Mouse (Mus musculus) midbrain, embryonic 15.5 days (tissue): Measurements from ENCODE around the gene Grm7. TPM values are rescaled to one million over a fixed set of nuclear protein-coding genes. Genes with fewer than 3 reads are reported as not detected.

Experiments
- ATAC-seq: fragments of 200-750 bp; cut with Nextera tagmentation; replicated peaks from 2 replicates; pipeline ENCODE4 v1.8.0; 2017; ENCODE audit warnings: moderate TSS enrichment
- H3K27ac ChIP-seq: fragments of 300-500 bp; sonication (generic); 2 replicates; pipeline ENCODE4 v1.5.1; 2015; ENCODE audit warnings: mild to moderate bottlenecking, inconsistent platforms
- H3K27me3 ChIP-seq: fragments of 300-500 bp; sonication (generic); replicated peaks from 2 replicates; pipeline ENCODE4 v1.6.1; 2015; ENCODE audit warnings: inconsistent platforms
- H3K36me3 ChIP-seq: fragments of 300-500 bp; sonication (generic); replicated peaks from 2 replicates; pipeline ENCODE4 v1.6.1; 2015; ENCODE audit warnings: inconsistent platforms
- H3K4me1 ChIP-seq: fragments of 300-500 bp; sonication (generic); 2 replicates; pipeline ENCODE4 v1.6.1; 2015; ENCODE audit warnings: inconsistent platforms
- H3K4me2 ChIP-seq: fragments of 300-500 bp; sonication (generic); 2 replicates; pipeline ENCODE4 v1.6.1; 2015; ENCODE audit warnings: inconsistent platforms, mild to moderate bottlenecking, moderate library complexity
- H3K4me3 ChIP-seq: fragments of 300-500 bp; sonication (generic); 2 replicates; pipeline ENCODE4 v1.5.1; 2015; ENCODE audit warnings: mild to moderate bottlenecking, inconsistent platforms
- H3K9ac ChIP-seq: fragments of 300-500 bp; sonication (generic); 2 replicates; pipeline ENCODE4 v1.6.1; 2015; ENCODE audit warnings: mild to moderate bottlenecking, inconsistent platforms
- H3K9me3 ChIP-seq: fragments of 300-500 bp; sonication (generic); 2 replicates; pipeline ENCODE4 v1.6.1; 2016; ENCODE audit warnings: inconsistent platforms
- WGBS: fragments of 180-500 bp; shearing (Covaris S2); methylation state at CpG from one replicate; pipeline ENCODE4 v1.1.7; 2015; ENCODE audit warnings: mixed read lengths; 5-methylcytosine and 5-hydroxymethylcytosine counted together
- polyA plus RNA-seq: library from polyadenylated mRNA; unstranded; fragments of >200 nt; fragmentation: Nextera tagmentation; extraction: Ambion mirVana; gene quantifications from 2 replicates; pipeline ENCODE4 v1.2.1, GENCODE M21; 2015

The Grm7 gene
- polyA plus RNA-seq, 1 experiment from 2014 or later, result 30.1 TPM

- WGBS, result 56% methylated on average over 2 of the region's 2 CpGs
- no peak for ATAC-seq
- Histone ChIP-seq H3K36me3 (no peaks in the 10 kb centered on the region), H3K27me3 (no peaks in the 10 kb centered on the region), H3K9me3 (no peaks in the 10 kb centered on the region), H3K9ac (no peak overlapping the region), H3K4me2 (no peak overlapping the region), H3K4me1 (no peaks in the 10 kb centered on the region), H3K27ac (no peak overlapping the region), H3K4me3 (no peak overlapping the region)
Measured at GRCm38 (mm10) chr6:111045896-111046295, 400.5 kb downstream of the Grm7 start.

GRCm38 (mm10) chr6:111049247-111049646, 403.9 kb downstream of the Grm7 start:
- Histone ChIP-seq H3K4me2 (no peak overlapping the region), H3K27me3 (no peaks in the 10 kb centered on the region), H3K27ac (no peak overlapping the region), H3K36me3 (no peaks in the 10 kb centered on the region), H3K9ac (no peak overlapping the region), H3K4me3 (no peak overlapping the region), H3K4me1 (no peaks in the 10 kb centered on the region), H3K9me3 (no peaks in the 10 kb centered on the region)
- ATAC-seq, result no peak

- Histone ChIP-seq H3K9me3 (no peaks in the 10 kb centered on the region), H3K36me3 (no peaks in the 10 kb centered on the region), H3K4me3 (no peak overlapping the region), H3K27me3 (no peaks in the 10 kb centered on the region), H3K4me2 (no peak overlapping the region), H3K4me1 (no peaks in the 10 kb centered on the region), H3K27ac (no peak overlapping the region), H3K9ac (no peak overlapping the region)
- WGBS, result 67% methylated on average over 7 of the region's 7 CpGs
- no peak for ATAC-seq
Measured at GRCm38 (mm10) chr6:111054001-111054975, 408.9 kb downstream of the Grm7 start.

- H3K36me3 ChIP-seq, result no peaks in the 10 kb centered on the region
- WGBS, result 86% methylated on average over 3 of the region's 3 CpGs
Measured at GRCm38 (mm10) chr6:111057798-111058197, 412.4 kb downstream of the Grm7 start.

GRCm38 (mm10) chr6:111060004-111060403, 414.6 kb downstream of the Grm7 start:
- no peak overlapping the region for H3K9ac ChIP-seq
- ATAC-seq, result no peak
- H3K27me3 ChIP-seq, result no peaks in the 10 kb centered on the region
- no peak overlapping the region for H3K4me2 ChIP-seq
- H3K9me3 ChIP-seq, result no peaks in the 10 kb centered on the region
- H3K4me3 ChIP-seq, result no peak overlapping the region
- no peak overlapping the region for H3K27ac ChIP-seq
- 84% methylated on average over 4 of the region's 4 CpGs for whole genome bisulfite sequencing
- H3K4me1 ChIP-seq, result no peaks in the 10 kb centered on the region
- H3K36me3 ChIP-seq, result no peaks in the 10 kb centered on the region

More at GRCm38 (mm10) chr6:111057798-111058197, 412.4 kb downstream of the Grm7 start:
- Histone ChIP-seq H3K4me3 (no peak overlapping the region), H3K9me3 (no peaks in the 10 kb centered on the region), H3K4me2 (no peak overlapping the region), H3K27ac (no peak overlapping the region), H3K27me3 (no peaks in the 10 kb centered on the region), H3K9ac (no peak overlapping the region), H3K4me1 (no peaks in the 10 kb centered on the region)
- no peak for ATAC-seq

- no peak overlapping the region for H3K9ac ChIP-seq
- WGBS, result 84% methylated on average over 3 of the region's 3 CpGs
Measured at GRCm38 (mm10) chr6:111084569-111084968, 439.2 kb downstream of the Grm7 start.

GRCm38 (mm10) chr6:111094818-111095217, 449.4 kb downstream of the Grm7 start:
- Histone ChIP-seq H3K36me3 (no peaks in the 10 kb centered on the region), H3K27me3 (no peaks in the 10 kb centered on the region), H3K4me1 (no peaks in the 10 kb centered on the region), H3K4me3 (no peak overlapping the region), H3K27ac (no peak overlapping the region), H3K4me2 (no peak overlapping the region), H3K9me3 (no peaks in the 10 kb centered on the region), H3K9ac (no peak overlapping the region)
- ATAC-seq, result no peak
- 85% methylated on average over 1 of the region's 1 CpGs for WGBS

More at GRCm38 (mm10) chr6:111084569-111084968, 439.2 kb downstream of the Grm7 start:
- H3K4me3 ChIP-seq, result no peak overlapping the region
- no peaks in the 10 kb centered on the region for H3K9me3 ChIP-seq
- no peaks in the 10 kb centered on the region for H3K4me1 ChIP-seq
- no peaks in the 10 kb centered on the region for H3K36me3 ChIP-seq
- H3K4me2 ChIP-seq, result no peak overlapping the region
- no peak overlapping the region for H3K27ac ChIP-seq
- no peak for ATAC-seq
- no peaks in the 10 kb centered on the region for H3K27me3 ChIP-seq

GRCm38 (mm10) chr6:111105485-111105884, 460.1 kb downstream of the Grm7 start:
- no peaks in the 10 kb centered on the region for H3K9me3 ChIP-seq
- H3K27ac ChIP-seq, result no peak overlapping the region
- no peaks in the 10 kb centered on the region for H3K27me3 ChIP-seq
- H3K4me2 ChIP-seq, result no peak overlapping the region
- H3K4me1 ChIP-seq, result no peaks in the 10 kb centered on the region
- H3K36me3 ChIP-seq, result no peaks in the 10 kb centered on the region
- H3K4me3 ChIP-seq, result no peak overlapping the region
- ATAC-seq, result no peak
- no peak overlapping the region for H3K9ac ChIP-seq
- WGBS, result 72% methylated on average over 1 of the region's 1 CpGs

GRCm38 (mm10) chr6:111161037-111161436, 515.7 kb downstream of the Grm7 start:
- H3K36me3 ChIP-seq, result no peaks in the 10 kb centered on the region
- ATAC-seq, result no peak
- WGBS, result 90% methylated on average over 1 of the region's 1 CpGs
- H3K9ac ChIP-seq, result no peak overlapping the region
- no peak overlapping the region for H3K4me3 ChIP-seq
- H3K27ac ChIP-seq, result no peak overlapping the region
- H3K27me3 ChIP-seq, result no peaks in the 10 kb centered on the region
- no peaks in the 10 kb centered on the region for H3K4me1 ChIP-seq
- no peaks in the 10 kb centered on the region for H3K9me3 ChIP-seq
- no peak overlapping the region for H3K4me2 ChIP-seq

- Histone ChIP-seq H3K36me3 (no peaks in the 10 kb centered on the region), H3K4me3 (no peak overlapping the region), H3K4me2 (no peak overlapping the region), H3K9me3 (no peaks in the 10 kb centered on the region), H3K27ac (no peak overlapping the region), H3K9ac (no peak overlapping the region), H3K27me3 (no peaks in the 10 kb centered on the region), H3K4me1 (no peaks in the 10 kb centered on the region)
- no peak for ATAC-seq
- 93% methylated on average over 3 of the region's 3 CpGs for WGBS
Measured at GRCm38 (mm10) chr6:111195333-111195732, 550.0 kb downstream of the Grm7 start.

- H3K4me3 ChIP-seq, result no peak overlapping the region
- H3K4me2 ChIP-seq, result no peak overlapping the region
- no peaks in the 10 kb centered on the region for H3K9me3 ChIP-seq
- 22% methylated on average over 6 of the region's 6 CpGs for WGBS
- H3K9ac ChIP-seq, result no peak overlapping the region
- no peaks in the 10 kb centered on the region for H3K27me3 ChIP-seq
- H3K27ac ChIP-seq, result no peak overlapping the region
- no peaks in the 10 kb centered on the region for H3K36me3 ChIP-seq
- peaks cover 3% of the 10 kb centered on the region; the same call in 1 of the 2 replicates for H3K4me1 ChIP-seq
- ATAC-seq, result no peak
Measured at GRCm38 (mm10) chr6:111221083-111221729, 575.8 kb downstream of the Grm7 start.

- Histone ChIP-seq H3K9me3 (no peaks in the 10 kb centered on the region), H3K9ac (no peak overlapping the region), H3K27me3 (no peaks in the 10 kb centered on the region), H3K27ac (no peak overlapping the region), H3K4me1 (no peaks in the 10 kb centered on the region), H3K4me3 (no peak overlapping the region), H3K36me3 (no peaks in the 10 kb centered on the region), H3K4me2 (no peak overlapping the region)
- ATAC-seq, result no peak
- 81% methylated on average over 5 of the region's 5 CpGs for WGBS
Measured at GRCm38 (mm10) chr6:111255215-111255614, 609.8 kb downstream of the Grm7 start.
